Mouse (Mus musculus) liver, embryonic 11.5 days (tissue): Measurements from ENCODE around the gene Reep3. TPM values are rescaled to one million over a fixed set of nuclear protein-coding genes. Genes with fewer than 3 reads are reported as not detected.
"Not testable (repeated sequence)": the region's sequence is repeated elsewhere in the genome, so short reads cannot be mapped to it uniquely, and the experiment has no call there.

Source experiments
- ATAC-seq: fragments of 200-750 bp; cut with Nextera tagmentation; replicated peaks from 2 replicates; pipeline ENCODE4 v1.8.0; 2017; ENCODE audit warnings: moderate number of reproducible peaks, mild to moderate bottlenecking, moderate TSS enrichment, moderate library complexity; ENCODE audit not compliant: low FRiP score
- DNase-seq: peaks from one replicate; pipeline ENCODE4 v3.0.0-alpha.2; 2017; ENCODE audit warnings: low spot score
- H3K27ac ChIP-seq: fragments of 300-500 bp; sonication (generic); 2 replicates; pipeline ENCODE4 v1.5.1; 2014; ENCODE audit warnings: mild to moderate bottlenecking, low read depth, low read length, control low read depth
- H3K27me3 ChIP-seq: fragments of 300-500 bp; sonication (generic); replicated peaks from 2 replicates; pipeline ENCODE4 v1.6.1; 2014; ENCODE audit warnings: low read length, mixed read lengths; ENCODE audit not compliant: control insufficient read depth, insufficient read depth
- H3K36me3 ChIP-seq: fragments of 300-500 bp; sonication (generic); 2 replicates; pipeline ENCODE4 v1.6.1; 2014; ENCODE audit warnings: mild to moderate bottlenecking, low read length, moderate library complexity, mixed read lengths; ENCODE audit not compliant: control insufficient read depth, insufficient read depth
- H3K4me1 ChIP-seq: fragments of 300-500 bp; sonication (generic); replicated peaks from 2 replicates; pipeline ENCODE4 v1.6.1; 2014; ENCODE audit warnings: low read length, mixed read lengths; ENCODE audit not compliant: control insufficient read depth, insufficient read depth
- H3K4me2 ChIP-seq: fragments of 300-500 bp; sonication (generic); 2 replicates; pipeline ENCODE4 v1.6.1; 2014; ENCODE audit warnings: mild to moderate bottlenecking, control low read depth, moderate library complexity
- H3K4me3 ChIP-seq: fragments of 300-500 bp; sonication (generic); 2 replicates; pipeline ENCODE4 v1.5.1; 2014; ENCODE audit warnings: low read depth, low read length, control low read depth
- H3K9ac ChIP-seq: fragments of 300-500 bp; sonication (generic); 2 replicates; pipeline ENCODE4 v1.6.1; 2014; ENCODE audit warnings: low read depth, low read length, control low read depth
- H3K9me3 ChIP-seq: fragments of 300-500 bp; sonication (generic); 2 replicates; pipeline ENCODE4 v1.6.1; 2016; ENCODE audit warnings: low read length, inconsistent platforms, mixed read lengths; ENCODE audit not compliant: control insufficient read depth
- WGBS: fragments of 180-500 bp; shearing (Covaris S2); extraction: QIAGEN DNeasy Blood & Tissue Kit; methylation state at CpG from one replicate; pipeline ENCODE4 v1.1.7; 2014; 5-methylcytosine and 5-hydroxymethylcytosine counted together
- polyA plus RNA-seq: library from polyadenylated mRNA; unstranded; fragments of >200 nt; fragmentation: Nextera tagmentation; extraction: Ambion mirVana; gene quantifications from 2 replicates; pipeline ENCODE4 v1.2.1, GENCODE M21; 2014

The Reep3 gene
- polyA plus RNA-seq, 1 experiment from 2014 or later, result 11.5 TPM

GRCm38 (mm10) chr10:67115666-67116091 is 18.9 kb upstream of the Reep3 start:
- Histone ChIP-seq H3K9me3 (no peaks in the 10 kb centered on the region), H3K4me1 (peaks cover 16% of the 10 kb centered on the region), H3K27me3 (no peaks in the 10 kb centered on the region), H3K27ac (no peak overlapping the region), H3K4me3 (no peak overlapping the region), H3K36me3 (no peaks in the 10 kb centered on the region; the same call in 1 of the 2 replicates), H3K4me2 (no peak overlapping the region), H3K9ac (no peak overlapping the region)
- 19% methylated on average over 5 of the region's 5 CpGs for WGBS
- DNase-seq, result peak; percentile 28
- ATAC-seq, result no peak; the same call in 1 of the 2 replicates

DNA sequence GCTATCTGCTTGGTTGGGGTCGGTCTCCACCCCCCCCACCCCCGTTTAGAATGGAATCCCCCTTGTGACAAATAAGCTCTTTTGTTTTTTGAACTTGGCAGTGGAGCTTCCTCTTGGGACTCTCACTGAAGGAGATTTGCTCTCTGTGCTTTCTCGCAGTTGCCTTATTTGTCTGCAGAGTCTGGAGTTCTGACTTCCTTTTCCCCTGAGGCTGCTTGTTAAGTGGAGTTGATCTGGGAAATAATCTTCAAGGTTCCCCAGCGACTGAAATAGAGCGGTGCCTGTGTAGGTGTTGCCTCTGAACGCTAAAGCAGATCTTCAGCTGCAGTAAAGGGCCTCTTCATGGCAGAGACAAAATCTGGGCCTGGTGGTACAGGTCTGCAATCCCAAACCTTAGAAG is 18.4 kb upstream of the Reep3 start:
- Histone ChIP-seq H3K27ac (no peak overlapping the region; the same call in 1 of the 2 replicates), H3K4me1 (peaks cover 16% of the 10 kb centered on the region; the same call in 1 of the 2 replicates), H3K4me2 (no peak overlapping the region), H3K9ac (no peak overlapping the region), H3K9me3 (no peaks in the 10 kb centered on the region), H3K27me3 (no peaks in the 10 kb centered on the region), H3K4me3 (no peak overlapping the region), H3K36me3 (no peaks in the 10 kb centered on the region; the same call in 1 of the 2 replicates)
- DNase-seq (peak; percentile 31), ATAC-seq (no peak)
- WGBS, result 23% methylated on average over 6 of the region's 6 CpGs

DNA sequence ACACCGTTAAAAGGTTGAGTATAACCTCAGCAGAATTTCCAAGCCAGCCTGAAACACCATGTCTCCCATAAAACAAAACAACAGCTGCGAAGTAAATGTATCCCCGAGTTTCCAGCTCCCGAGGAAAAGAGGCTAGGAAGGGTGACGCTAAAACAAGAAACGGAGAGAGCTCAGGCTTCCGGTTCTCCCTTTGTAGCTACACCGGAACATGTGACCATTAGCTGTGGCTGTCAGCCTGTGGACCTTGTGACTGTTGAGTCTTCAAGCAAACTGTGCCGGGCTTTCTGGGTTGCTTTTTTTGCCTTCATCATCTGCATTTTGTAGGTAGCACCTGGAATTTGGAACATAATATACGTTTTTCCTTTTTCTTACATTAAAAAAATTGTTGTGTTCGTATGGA is 17.1 kb upstream of the Reep3 start:
- H3K36me3 ChIP-seq, result no peaks in the 10 kb centered on the region; the same call in 1 of the 2 replicates
- no peak overlapping the region for H3K4me3 ChIP-seq
- H3K9me3 ChIP-seq, result no peaks in the 10 kb centered on the region
- no peak overlapping the region for H3K9ac ChIP-seq
- peaks cover 11% of the 10 kb centered on the region; the same call in 1 of the 2 replicates for H3K4me1 ChIP-seq
- 85% methylated on average over 11 of the region's 11 CpGs for WGBS
- DNase-seq (peak; percentile 19), ATAC-seq (no peak)
- H3K27ac ChIP-seq, result no peak overlapping the region
- no peak overlapping the region for H3K4me2 ChIP-seq
- no peaks in the 10 kb centered on the region for H3K27me3 ChIP-seq

GRCm38 (mm10) chr10:67112967-67113366 is 16.2 kb upstream of the Reep3 start:
- ATAC-seq, H3K4me3 ChIP-seq, H3K9ac ChIP-seq, H3K27ac ChIP-seq, H3K4me2 ChIP-seq, H3K27me3 ChIP-seq, H3K9me3 ChIP-seq, DNase-seq, H3K36me3 ChIP-seq: not testable (repeated sequence)
- 73% methylated on average over 5 of the region's 5 CpGs for WGBS
- H3K4me1 ChIP-seq, result peaks cover 18% of the 10 kb centered on the region

DNA sequence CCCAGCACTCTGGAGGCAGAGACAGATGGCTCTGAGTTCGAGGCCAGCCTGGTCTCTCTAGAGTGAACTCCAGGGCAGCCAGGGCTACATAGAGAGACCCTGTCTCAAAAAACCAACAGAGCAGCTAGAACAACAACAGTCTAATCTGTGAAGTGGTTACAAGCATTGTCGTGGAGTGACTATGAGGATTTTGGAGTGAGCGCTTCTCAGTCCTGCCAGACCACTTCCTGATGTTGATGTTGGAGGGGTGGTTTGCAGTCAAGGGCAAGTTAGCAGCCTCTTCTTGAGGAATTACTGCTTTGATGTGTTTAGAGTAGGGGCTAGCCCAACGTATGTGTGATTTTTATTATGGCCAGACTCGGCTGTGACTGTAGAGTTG is 15.0 kb upstream of the Reep3 start:
- 49% methylated on average over 5 of the region's 5 CpGs for WGBS
- Histone ChIP-seq H3K4me2 (no peak overlapping the region), H3K9me3 (no peaks in the 10 kb centered on the region), H3K9ac (no peak overlapping the region), H3K36me3 (no peaks in the 10 kb centered on the region; the same call in 1 of the 2 replicates), H3K27ac (no peak overlapping the region), H3K4me1 (peaks cover 22% of the 10 kb centered on the region), H3K27me3 (no peaks in the 10 kb centered on the region), H3K4me3 (no peak overlapping the region)
- ATAC-seq (no peak), DNase-seq (no peak)

GRCm38 (mm10) chr10:67111044-67111798 is 14.5 kb upstream of the Reep3 start:
- ATAC-seq (no peak), DNase-seq (peak; percentile 22)
- Histone ChIP-seq H3K27me3 (no peaks in the 10 kb centered on the region), H3K4me2 (no peak overlapping the region), H3K9me3 (no peaks in the 10 kb centered on the region), H3K36me3 (no peaks in the 10 kb centered on the region; the same call in 1 of the 2 replicates), H3K4me3 (no peak overlapping the region), H3K27ac (no peak overlapping the region), H3K9ac (no peak overlapping the region), H3K4me1 (peaks cover 25% of the 10 kb centered on the region)
- 85% methylated on average over 14 of the region's 14 CpGs for WGBS

- Histone ChIP-seq H3K4me2 (no peak overlapping the region), H3K36me3 (no peaks in the 10 kb centered on the region; the same call in 1 of the 2 replicates), H3K27ac (no peak overlapping the region), H3K9ac (no peak overlapping the region), H3K4me3 (no peak overlapping the region), H3K9me3 (no peaks in the 10 kb centered on the region), H3K27me3 (no peaks in the 10 kb centered on the region), H3K4me1 (peaks cover 35% of the 10 kb centered on the region)
- ATAC-seq (no peak), DNase-seq (no peak)
- WGBS, result 74% methylated on average over 5 of the region's 5 CpGs
Observed at GRCm38 (mm10) chr10:67109635-67110034, 12.9 kb upstream of the Reep3 start.

- Histone ChIP-seq H3K27ac (no peak overlapping the region), H3K4me1 (peaks cover 48% of the 10 kb centered on the region), H3K4me2 (no peak overlapping the region)
Observed at GRCm38 (mm10) chr10:67108096-67108495, 11.4 kb upstream of the Reep3 start.

More at GRCm38 (mm10) chr10:67108096-67108495, 11.4 kb upstream of the Reep3 start:
- Histone ChIP-seq H3K36me3 (no peaks in the 10 kb centered on the region), H3K9ac (no peak overlapping the region), H3K9me3 (no peaks in the 10 kb centered on the region), H3K4me3 (no peak overlapping the region), H3K27me3 (no peaks in the 10 kb centered on the region)
- ATAC-seq (no peak), DNase-seq (no peak)
- 77% methylated on average over 9 of the region's 9 CpGs for WGBS
